Mouse (Mus musculus): ENCODE data around the gene Smco3. TPM values are rescaled to one million over a fixed set of nuclear protein-coding genes. Genes with fewer than 3 reads are reported as not detected.

The Smco3 gene
- polyA plus RNA-seq, 1 experiment from 2014 or later: not detected

- Histone ChIP-seq H3K9ac (ENCODE audit: low read length) (no peak overlapping the region), H3K27me3 (ENCODE audit: control insufficient read depth, insufficient read depth, low read length) (no peaks in the 10 kb centered on the region), H3K36me3 (ENCODE audit: control insufficient read depth, insufficient read depth, low read length) (no peaks in the 10 kb centered on the region), H3K9me3 (ENCODE audit: control insufficient read depth, low read length) (no peaks in the 10 kb centered on the region), H3K4me1 (ENCODE audit: control insufficient read depth in 2 of 2, insufficient read depth in 2 of 2, low read length in 2 of 2) (no peaks in the 10 kb centered on the region; a peak in 1 of 4 replicates), H3K27ac (replicated peaks in 1 of 2; ENCODE audit: control insufficient read depth in 1 of 2, insufficient read depth in 1 of 2, low read depth in 2 of 2, low read length in 2 of 2) (no peak overlapping the region), H3K4me3 (ENCODE audit: control insufficient read depth in 1 of 2, insufficient read depth in 1 of 2, low read depth in 1 of 2, low read length in 2 of 2) (no peak overlapping the region), H3K4me2 (ENCODE audit: low read length) (no peak overlapping the region)
- ATAC-seq (ENCODE audit: insufficient number of reproducible peaks, insufficient read depth, low FRiP score, low read depth): no peak
- WGBS: 86% methylated on average over 4 of the region's 4 CpGs
These were observed 30.9 kb upstream of the Smco3 start for GRCm38 (mm10) chr6:136866150-136866549.

GRCm38 (mm10) chr6:136865360-136865759, 30.1 kb upstream of the Smco3 start:
- H3K36me3 ChIP-seq (ENCODE audit: control insufficient read depth, insufficient read depth, low read length): no peaks in the 10 kb centered on the region
- WGBS: 76% methylated on average over 5 of the region's 5 CpGs
- H3K27ac ChIP-seq (replicated peaks in 1 of 2; ENCODE audit: control insufficient read depth in 1 of 2, insufficient read depth in 1 of 2, low read depth in 2 of 2, low read length in 2 of 2): no peak overlapping the region
- H3K4me1 ChIP-seq (ENCODE audit: control insufficient read depth in 2 of 2, insufficient read depth in 2 of 2, low read length in 2 of 2): peaks cover 0 to 5% of the 10 kb centered on the region in 2 experiments; a peak in 3 of 4 replicates
- H3K4me2 ChIP-seq (ENCODE audit: low read length): no peak overlapping the region
- H3K9ac ChIP-seq (ENCODE audit: low read length): no peak overlapping the region
- H3K9me3 ChIP-seq (ENCODE audit: control insufficient read depth, low read length): no peaks in the 10 kb centered on the region
- no peak overlapping the region for H3K4me3 ChIP-seq (ENCODE audit: control insufficient read depth in 1 of 2, insufficient read depth in 1 of 2, low read depth in 1 of 2, low read length in 2 of 2)
- no peaks in the 10 kb centered on the region for H3K27me3 ChIP-seq (ENCODE audit: control insufficient read depth, insufficient read depth, low read length)
- ATAC-seq (ENCODE audit: insufficient number of reproducible peaks, insufficient read depth, low FRiP score, low read depth): no peak

GRCm38 (mm10) chr6:136861020-136861419, 25.8 kb upstream of the Smco3 start:
- WGBS: 34% methylated on average over 9 of the region's 9 CpGs
- Histone ChIP-seq H3K27me3 (ENCODE audit: control insufficient read depth, insufficient read depth, low read length) (no peaks in the 10 kb centered on the region), H3K9me3 (ENCODE audit: control insufficient read depth, low read length) (no peaks in the 10 kb centered on the region), H3K4me2 (ENCODE audit: low read length) (0 out of 2 replicates have a peak overlapping the region, but pooled peaks have one; percentile 34), H3K9ac (ENCODE audit: low read length) (peak overlapping the region; percentile 42), H3K4me3 (ENCODE audit: control insufficient read depth in 1 of 2, insufficient read depth in 1 of 2, low read depth in 1 of 2, low read length in 2 of 2) (no peak overlapping the region), H3K36me3 (ENCODE audit: control insufficient read depth, insufficient read depth, low read length) (no peaks in the 10 kb centered on the region), H3K27ac (replicated peaks in 1 of 2; ENCODE audit: control insufficient read depth in 1 of 2, insufficient read depth in 1 of 2, low read depth in 2 of 2, low read length in 2 of 2) (peak overlapping the region; percentile 12 to 43; a peak in 2 of 4 replicates), H3K4me1 (ENCODE audit: control insufficient read depth in 2 of 2, insufficient read depth in 2 of 2, low read length in 2 of 2) (peaks cover 22 to 42% of the 10 kb centered on the region in 2 experiments)
- no peak for ATAC-seq (ENCODE audit: insufficient number of reproducible peaks, insufficient read depth, low FRiP score, low read depth)

GRCm38 (mm10) chr6:136858420-136858819, 23.2 kb upstream of the Smco3 start:
- 36% methylated on average over 8 of the region's 8 CpGs for WGBS
- 0 out of 4 replicates have a peak overlapping the region, but pooled peaks of 1 of the 2 experiments have one; percentile 38 for H3K4me3 ChIP-seq (ENCODE audit: control insufficient read depth in 1 of 2, insufficient read depth in 1 of 2, low read depth in 1 of 2, low read length in 2 of 2)
- H3K4me2 ChIP-seq (ENCODE audit: low read length): peak overlapping the region; percentile 65
- no peaks in the 10 kb centered on the region for H3K27me3 ChIP-seq (ENCODE audit: control insufficient read depth, insufficient read depth, low read length)
- no peak for ATAC-seq (ENCODE audit: insufficient number of reproducible peaks, insufficient read depth, low FRiP score, low read depth)
- no peaks in the 10 kb centered on the region for H3K9me3 ChIP-seq (ENCODE audit: control insufficient read depth, low read length)
- H3K9ac ChIP-seq (ENCODE audit: low read length): peak overlapping the region; percentile 22; the same call in 1 of the 2 replicates
- H3K27ac ChIP-seq (replicated peaks in 1 of 2; ENCODE audit: control insufficient read depth in 1 of 2, insufficient read depth in 1 of 2, low read depth in 2 of 2, low read length in 2 of 2): peak overlapping the region; percentile 48 to 93
- H3K36me3 ChIP-seq (ENCODE audit: control insufficient read depth, insufficient read depth, low read length): no peaks in the 10 kb centered on the region
- H3K4me1 ChIP-seq (ENCODE audit: control insufficient read depth in 2 of 2, insufficient read depth in 2 of 2, low read length in 2 of 2): peaks cover 31 to 44% of the 10 kb centered on the region in 2 experiments

- H3K4me2 ChIP-seq (ENCODE audit: low read length): peak overlapping the region; percentile 65
- WGBS: 6% methylated on average over 11 of the region's 11 CpGs
- H3K4me1 ChIP-seq (ENCODE audit: control insufficient read depth in 2 of 2, insufficient read depth in 2 of 2, low read length in 2 of 2): peaks cover 31 to 44% of the 10 kb centered on the region in 2 experiments
- peak overlapping the region; percentile 70 for H3K9ac ChIP-seq (ENCODE audit: low read length)
- no peaks in the 10 kb centered on the region for H3K36me3 ChIP-seq (ENCODE audit: control insufficient read depth, insufficient read depth, low read length)
- H3K4me3 ChIP-seq (ENCODE audit: control insufficient read depth in 1 of 2, insufficient read depth in 1 of 2, low read depth in 1 of 2, low read length in 2 of 2): peak overlapping the region; percentile 36 to 38
- H3K27me3 ChIP-seq (ENCODE audit: control insufficient read depth, insufficient read depth, low read length): no peaks in the 10 kb centered on the region
- H3K27ac ChIP-seq (replicated peaks in 1 of 2; ENCODE audit: control insufficient read depth in 1 of 2, insufficient read depth in 1 of 2, low read depth in 2 of 2, low read length in 2 of 2): peak overlapping the region; percentile 89 to 93
- no peaks in the 10 kb centered on the region for H3K9me3 ChIP-seq (ENCODE audit: control insufficient read depth, low read length)
- peak; percentile 66 for ATAC-seq (ENCODE audit: insufficient number of reproducible peaks, insufficient read depth, low FRiP score, low read depth)
These were observed 22.6 kb upstream of the Smco3 start for GRCm38 (mm10) chr6:136857873-136858260.

GRCm38 (mm10) chr6:136857186-136857872, 22.1 kb upstream of the Smco3 start, which contains the start of gene Art4:
Gene Art4, minus strand, starts transcription at chr6:136857733.
- H3K4me1 ChIP-seq (ENCODE audit: control insufficient read depth in 2 of 2, insufficient read depth in 2 of 2, low read length in 2 of 2): peaks cover 33 to 46% of the 10 kb centered on the region in 2 experiments
- ATAC-seq (ENCODE audit: insufficient number of reproducible peaks, insufficient read depth, low FRiP score, low read depth): peak; percentile 68

GRCm38 (mm10) chr6:136856071-136856636, 20.9 kb upstream of the Smco3 start:
- ATAC-seq (ENCODE audit: insufficient number of reproducible peaks, insufficient read depth, low FRiP score, low read depth): peak; percentile 26; the same call in 1 of the 2 replicates

More at GRCm38 (mm10) chr6:136857186-136857872, 22.1 kb upstream of the Smco3 start, which contains the start of gene Art4:
- Histone ChIP-seq H3K9me3 (ENCODE audit: control insufficient read depth, low read length) (no peaks in the 10 kb centered on the region), H3K4me3 (ENCODE audit: control insufficient read depth in 1 of 2, insufficient read depth in 1 of 2, low read depth in 1 of 2, low read length in 2 of 2) (peak within 1 kb of the TSS; percentile 36 to 38), H3K4me2 (ENCODE audit: low read length) (peak within 1 kb of the TSS; percentile 65), H3K36me3 (ENCODE audit: control insufficient read depth, insufficient read depth, low read length) (no peaks in the 10 kb centered on the region), H3K9ac (ENCODE audit: low read length) (peak within 1 kb of the TSS; percentile 70), H3K27ac (replicated peaks in 1 of 2; ENCODE audit: control insufficient read depth in 1 of 2, insufficient read depth in 1 of 2, low read depth in 2 of 2, low read length in 2 of 2) (peak within 1 kb of the TSS; percentile 89 to 93), H3K27me3 (ENCODE audit: control insufficient read depth, insufficient read depth, low read length) (no peaks in the 10 kb centered on the region)
- 10% methylated on average over 18 of the region's 18 CpGs for WGBS

More at GRCm38 (mm10) chr6:136856071-136856636, 20.9 kb upstream of the Smco3 start:
- H3K36me3 ChIP-seq (ENCODE audit: control insufficient read depth, insufficient read depth, low read length): no peaks in the 10 kb centered on the region
- peak overlapping the region; percentile 85 to 89 for H3K27ac ChIP-seq (replicated peaks in 1 of 2; ENCODE audit: control insufficient read depth in 1 of 2, insufficient read depth in 1 of 2, low read depth in 2 of 2, low read length in 2 of 2)
- H3K27me3 ChIP-seq (ENCODE audit: control insufficient read depth, insufficient read depth, low read length): no peaks in the 10 kb centered on the region
- peaks cover 33 to 46% of the 10 kb centered on the region in 2 experiments for H3K4me1 ChIP-seq (ENCODE audit: control insufficient read depth in 2 of 2, insufficient read depth in 2 of 2, low read length in 2 of 2)
- H3K9me3 ChIP-seq (ENCODE audit: control insufficient read depth, low read length): no peaks in the 10 kb centered on the region
- peak overlapping the region; percentile 70 for H3K9ac ChIP-seq (ENCODE audit: low read length)
- peak overlapping the region; percentile 38 to 48 for H3K4me3 ChIP-seq (ENCODE audit: control insufficient read depth in 1 of 2, insufficient read depth in 1 of 2, low read depth in 1 of 2, low read length in 2 of 2)
- peak overlapping the region; percentile 65 for H3K4me2 ChIP-seq (ENCODE audit: low read length)
- WGBS: 15% methylated on average over 14 of the region's 14 CpGs

All from heart, embryonic 14.5 days (tissue).